Mouse (Mus musculus): Measurements from ENCODE around the gene Sorl1. TPM values are rescaled to one million over a fixed set of nuclear protein-coding genes. Genes with fewer than 3 reads are reported as not detected.

The Sorl1 gene
- polyA plus RNA-seq, 1 experiment = 25.1 TPM

DNA sequence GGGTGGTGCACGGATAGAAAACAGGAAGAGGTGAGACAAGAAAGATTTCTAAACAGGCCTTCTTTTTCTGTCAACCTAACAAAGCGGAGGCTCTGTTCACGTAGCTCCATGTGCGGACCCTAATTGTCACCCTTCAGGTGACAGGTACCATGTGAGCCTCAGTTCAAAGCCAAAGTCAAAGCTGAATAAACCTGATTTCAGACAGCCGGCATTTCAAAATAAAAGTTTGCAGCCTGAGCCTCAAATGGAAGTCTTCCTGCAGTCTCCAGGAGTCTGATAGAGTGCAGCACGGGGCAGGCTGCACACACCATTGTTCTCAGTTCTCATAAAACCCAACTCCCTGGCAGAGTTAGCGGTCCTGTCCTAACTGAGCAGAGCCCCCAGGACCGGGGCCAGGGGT lies 185.6 kb downstream of the Sorl1 start:
- TF ChIP-seq CTCF (IDR thresholded peaks at IDR 0.05; ENCODE audit: low read depth, low read length) (no peak), POLR2A (IDR thresholded peaks at IDR 0.05; ENCODE audit: borderline replicate concordance, low read depth, low read length) (no peak)
- no peak overlapping the region for H3K27ac ChIP-seq (ENCODE audit: insufficient read depth, low read depth, low read length)
- H3K4me3 ChIP-seq (ENCODE audit: insufficient read depth, low read length) = no peak overlapping the region
- no peaks in the 10 kb centered on the region for H3K4me1 ChIP-seq (ENCODE audit: control insufficient read depth, insufficient read depth, low read length)

DNA sequence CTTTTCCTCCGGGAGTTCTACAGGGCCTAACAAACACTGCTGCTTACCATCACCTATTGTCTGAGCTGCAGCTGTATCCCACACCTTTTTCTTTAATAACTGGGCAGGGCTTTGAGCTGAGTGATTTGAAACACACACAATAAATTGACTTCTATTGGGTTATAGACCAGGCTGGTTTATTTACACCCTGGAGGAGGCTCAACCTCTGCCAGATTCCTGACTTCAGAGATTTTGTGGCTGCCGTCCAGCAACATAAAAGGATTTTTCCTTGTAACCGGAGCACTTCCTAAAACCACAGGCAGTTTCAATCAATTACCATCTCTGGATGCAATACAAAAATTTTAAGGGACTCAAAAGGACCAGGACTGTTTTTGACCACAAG lies 186.1 kb downstream of the Sorl1 start:
- H3K27ac ChIP-seq (ENCODE audit: insufficient read depth, low read depth, low read length) = no peak overlapping the region
- no peaks in the 10 kb centered on the region for H3K4me1 ChIP-seq (ENCODE audit: control insufficient read depth, insufficient read depth, low read length)
- no peak overlapping the region for H3K4me3 ChIP-seq (ENCODE audit: insufficient read depth, low read length)
- TF ChIP-seq CTCF (IDR thresholded peaks at IDR 0.05; ENCODE audit: low read depth, low read length) = no peak
- no peak for TF ChIP-seq POLR2A (IDR thresholded peaks at IDR 0.05; ENCODE audit: borderline replicate concordance, low read depth, low read length)

DNA sequence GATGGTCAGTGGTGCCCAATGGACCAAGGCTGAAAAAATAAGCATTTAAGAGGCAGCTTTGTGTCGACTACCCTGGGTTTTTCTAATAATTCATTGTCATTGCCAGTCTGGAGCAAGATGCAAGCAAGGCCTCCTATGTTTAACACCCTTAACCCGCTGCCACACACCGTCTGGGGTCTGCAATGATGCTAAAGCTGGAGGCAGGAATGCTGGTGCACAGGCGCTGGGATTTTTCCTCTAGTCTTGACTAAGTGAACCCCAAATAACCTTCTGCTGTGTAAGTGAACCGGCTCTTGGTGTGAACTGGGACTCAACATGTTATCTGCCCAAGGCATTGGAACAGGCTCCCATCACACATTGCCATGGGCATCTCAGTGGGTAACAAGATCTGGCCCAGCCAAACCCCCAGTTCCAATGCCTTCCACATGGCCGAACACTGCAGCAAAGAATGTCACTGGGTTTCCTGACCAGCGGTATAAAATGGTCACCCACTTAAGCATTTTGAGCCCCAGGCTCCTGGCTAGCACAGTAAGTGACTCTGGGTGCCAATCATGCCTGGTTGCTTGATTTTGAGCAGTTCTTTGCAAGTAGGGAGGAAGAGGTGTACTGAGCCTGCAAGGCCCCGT lies 186.6 kb downstream of the Sorl1 start:
- no peak overlapping the region for H3K27ac ChIP-seq (ENCODE audit: insufficient read depth, low read depth, low read length)
- no peak for TF ChIP-seq CTCF (IDR thresholded peaks at IDR 0.05; ENCODE audit: low read depth, low read length)
- no peak overlapping the region for H3K4me3 ChIP-seq (ENCODE audit: insufficient read depth, low read length)
- no peaks in the 10 kb centered on the region for H3K4me1 ChIP-seq (ENCODE audit: control insufficient read depth, insufficient read depth, low read length)

DNA sequence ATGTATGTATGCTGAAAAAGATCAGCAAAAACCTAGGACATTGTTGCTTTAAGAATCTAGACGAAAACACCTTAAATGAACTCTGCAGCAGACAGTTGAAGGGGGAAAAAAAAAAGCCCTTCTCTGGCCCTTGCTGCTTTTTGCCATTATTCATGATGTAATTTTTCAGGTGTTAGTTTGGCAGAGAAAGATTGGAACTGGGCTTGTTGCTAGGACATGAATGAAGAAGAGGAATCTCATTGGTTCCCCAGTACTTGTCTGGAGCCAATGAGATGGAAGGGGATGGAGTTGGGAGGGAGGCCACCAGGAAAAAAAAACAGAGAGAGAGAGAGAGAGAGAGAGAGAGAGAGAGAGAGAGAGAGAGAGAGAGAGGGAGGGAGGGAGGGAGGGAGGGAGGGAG lies 187.5 kb downstream of the Sorl1 start:
- Histone ChIP-seq H3K4me1 (ENCODE audit: control insufficient read depth, insufficient read depth, low read length) (no peaks in the 10 kb centered on the region), H3K4me3 (ENCODE audit: insufficient read depth, low read length) (no peak overlapping the region), H3K27ac (ENCODE audit: insufficient read depth, low read depth, low read length) (no peak overlapping the region)
- no peak for TF ChIP-seq CTCF (IDR thresholded peaks at IDR 0.05; ENCODE audit: low read depth, low read length)
- TF ChIP-seq POLR2A (IDR thresholded peaks at IDR 0.05; ENCODE audit: borderline replicate concordance, low read depth, low read length) = no peak

DNA sequence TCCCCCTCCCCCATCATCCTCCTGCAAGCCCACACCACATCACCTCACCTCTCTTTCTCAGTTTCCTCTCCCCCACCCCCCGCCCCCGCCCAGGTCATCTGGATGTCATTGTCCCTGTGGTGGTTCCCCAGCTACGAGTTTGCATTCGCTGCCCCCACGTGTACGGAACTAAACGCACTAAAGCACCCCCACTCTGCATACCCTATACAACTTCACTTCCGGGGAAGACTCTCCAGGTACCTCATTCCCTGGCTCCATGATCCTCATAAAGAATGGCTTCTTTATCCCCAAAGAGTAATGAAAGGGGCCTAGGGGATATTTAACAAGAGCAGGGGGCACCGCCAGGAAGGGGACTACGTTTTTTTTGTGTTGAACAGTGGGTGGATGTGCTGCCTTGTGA lies 188.1 kb downstream of the Sorl1 start:
- no peak for TF ChIP-seq POLR2A (IDR thresholded peaks at IDR 0.05; ENCODE audit: borderline replicate concordance, low read depth, low read length)
- TF ChIP-seq CTCF (IDR thresholded peaks at IDR 0.05; ENCODE audit: low read depth, low read length) = no peak
- no peak overlapping the region for H3K27ac ChIP-seq (ENCODE audit: insufficient read depth, low read depth, low read length)
- H3K4me3 ChIP-seq (ENCODE audit: insufficient read depth, low read length) = no peak overlapping the region
- H3K4me1 ChIP-seq (ENCODE audit: control insufficient read depth, insufficient read depth, low read length) = no peaks in the 10 kb centered on the region

DNA sequence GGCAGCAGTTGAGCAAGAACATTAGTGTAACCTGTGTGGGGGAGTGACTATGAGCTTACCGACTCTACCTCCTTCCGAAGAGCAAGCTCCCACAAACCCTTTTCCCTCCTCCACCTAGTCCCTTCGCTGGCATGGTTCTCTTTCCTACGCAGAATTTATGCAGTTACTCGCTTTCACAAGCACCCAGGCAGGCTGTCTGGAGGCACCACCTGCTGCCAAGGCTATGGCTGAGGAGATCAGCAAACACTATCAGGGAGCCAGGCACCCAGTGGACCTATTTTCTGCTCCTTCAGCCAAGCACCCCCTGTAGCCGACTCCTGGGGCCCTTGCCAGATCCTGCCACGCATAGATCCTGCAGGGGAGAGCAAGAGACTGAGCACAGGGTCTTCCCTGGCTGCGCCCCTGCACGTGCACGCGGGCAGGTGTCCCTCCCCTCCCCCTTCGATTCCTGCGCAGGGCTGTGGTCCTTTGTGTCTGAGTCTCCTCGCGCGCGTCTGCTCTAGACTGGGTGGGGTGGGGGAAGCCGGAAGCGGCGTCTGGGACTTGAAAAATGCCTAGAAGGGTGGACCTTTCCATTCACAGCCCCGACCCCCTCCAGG lies 188.6 kb downstream of the Sorl1 start:
- no peaks in the 10 kb centered on the region for H3K4me1 ChIP-seq (ENCODE audit: control insufficient read depth, insufficient read depth, low read length)
- TF ChIP-seq POLR2A (IDR thresholded peaks at IDR 0.05; ENCODE audit: borderline replicate concordance, low read depth, low read length) (no peak), CTCF (IDR thresholded peaks at IDR 0.05; ENCODE audit: low read depth, low read length) (no peak)
- H3K27ac ChIP-seq (ENCODE audit: insufficient read depth, low read depth, low read length) = no peak overlapping the region
- no peak overlapping the region; the same call in 1 of the 2 replicates for H3K4me3 ChIP-seq (ENCODE audit: insufficient read depth, low read length)

DNA sequence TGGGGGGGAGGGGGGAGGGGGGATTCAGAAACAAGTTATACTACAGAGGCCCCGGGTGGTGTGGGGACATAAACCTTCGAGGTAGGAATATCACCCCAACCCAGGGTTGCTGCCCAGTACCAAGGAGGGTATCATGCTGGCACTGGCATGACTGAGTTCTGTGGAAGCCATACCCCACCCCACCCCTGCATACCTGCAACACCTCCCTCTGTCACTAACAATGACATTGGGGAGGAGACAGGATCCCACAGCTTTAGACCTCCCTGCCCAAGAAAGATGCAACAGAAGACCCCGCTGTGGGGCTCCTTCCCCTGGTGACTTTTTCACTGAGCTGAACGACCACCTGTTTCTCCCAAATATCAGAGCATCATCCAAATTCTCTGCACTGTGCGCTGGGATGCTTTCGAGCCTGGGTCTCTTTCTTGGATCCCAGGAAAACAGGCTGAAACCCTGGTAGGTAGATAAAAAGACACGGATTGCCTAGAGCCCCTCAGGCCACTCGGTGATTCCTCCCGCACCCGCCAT lies 189.2 kb downstream of the Sorl1 start:
- H3K4me3 ChIP-seq (ENCODE audit: insufficient read depth, low read length) = no peak overlapping the region
- H3K27ac ChIP-seq (ENCODE audit: insufficient read depth, low read depth, low read length) = no peak overlapping the region
- TF ChIP-seq CTCF (IDR thresholded peaks at IDR 0.05; ENCODE audit: low read depth, low read length) = no peak
- H3K4me1 ChIP-seq (ENCODE audit: control insufficient read depth, insufficient read depth, low read length) = no peaks in the 10 kb centered on the region

DNA sequence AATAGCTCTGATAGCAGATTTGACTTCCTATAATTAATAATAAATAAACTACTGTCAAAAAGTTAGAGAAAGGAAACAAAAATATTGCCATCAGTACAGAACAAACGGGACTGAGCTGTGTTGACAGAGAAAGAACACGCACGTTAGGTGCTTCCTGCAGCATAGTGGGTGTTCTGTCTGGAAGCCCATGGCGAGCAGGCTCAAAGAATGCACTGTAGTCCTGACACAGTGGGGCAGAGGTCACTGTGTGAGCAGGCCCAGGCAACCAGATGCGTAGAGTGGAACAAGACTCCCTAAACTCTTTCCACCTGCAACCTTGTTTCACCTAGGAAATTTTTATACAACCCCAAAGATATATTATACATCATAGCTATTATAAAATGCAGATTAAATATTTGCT lies 194.1 kb downstream of the Sorl1 start:
- H3K27ac ChIP-seq (ENCODE audit: insufficient read depth, low read depth, low read length) = no peak overlapping the region

DNA sequence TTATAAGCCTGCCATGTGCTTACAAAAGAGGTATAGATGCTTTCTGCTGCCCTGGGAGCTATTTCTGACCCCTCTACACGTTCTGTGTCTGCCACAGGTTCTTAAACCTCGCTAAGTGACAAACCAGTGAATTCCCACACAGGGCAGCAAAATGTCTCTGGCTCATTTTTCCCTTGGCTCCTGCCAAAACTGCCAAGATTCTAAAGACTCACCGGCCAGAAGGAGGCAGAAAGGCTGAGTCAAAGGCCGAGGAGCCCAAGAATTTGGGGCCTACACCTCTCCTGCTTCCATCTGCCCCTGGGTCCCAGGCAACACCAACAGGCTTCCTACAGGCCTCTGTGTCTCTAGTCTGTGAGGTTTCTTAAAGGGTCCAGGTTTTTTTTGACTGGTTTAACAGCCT lies 198.4 kb downstream of the Sorl1 start:
- no peaks in the 10 kb centered on the region for H3K4me1 ChIP-seq (ENCODE audit: control insufficient read depth, insufficient read depth, low read length)
- H3K27ac ChIP-seq (ENCODE audit: insufficient read depth, low read depth, low read length) = no peak overlapping the region
- no peak for TF ChIP-seq CTCF (IDR thresholded peaks at IDR 0.05; ENCODE audit: low read depth, low read length)
- TF ChIP-seq POLR2A (IDR thresholded peaks at IDR 0.05; ENCODE audit: borderline replicate concordance, low read depth, low read length) = no peak
- H3K4me3 ChIP-seq (ENCODE audit: insufficient read depth, low read length) = no peak overlapping the region

More for the DNA sequence above, 194.1 kb downstream of the Sorl1 start:
- Histone ChIP-seq H3K4me3 (ENCODE audit: insufficient read depth, low read length) (no peak overlapping the region), H3K4me1 (ENCODE audit: control insufficient read depth, insufficient read depth, low read length) (no peaks in the 10 kb centered on the region)
- TF ChIP-seq CTCF (IDR thresholded peaks at IDR 0.05; ENCODE audit: low read depth, low read length) (no peak), POLR2A (IDR thresholded peaks at IDR 0.05; ENCODE audit: borderline replicate concordance, low read depth, low read length) (no peak)

DNA sequence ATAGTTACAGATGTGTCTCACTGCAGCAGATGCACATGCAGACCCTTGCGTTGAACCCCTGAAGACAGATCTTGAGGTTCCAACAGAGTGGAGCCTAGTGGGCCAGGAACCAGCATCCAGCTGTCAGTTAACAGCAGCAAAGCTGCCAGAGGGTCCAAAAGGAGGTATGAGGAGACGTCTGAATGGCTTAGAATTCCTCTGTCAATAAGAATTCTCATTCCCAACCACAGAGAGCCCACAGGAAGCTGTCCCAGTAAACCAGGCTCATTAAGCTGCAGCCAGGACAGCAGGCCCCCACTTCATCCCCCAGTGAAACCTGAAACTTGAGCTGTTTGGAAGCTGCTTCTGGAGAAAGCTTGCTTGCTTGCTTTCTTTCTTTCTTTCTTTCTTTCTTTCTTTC lies 200.0 kb downstream of the Sorl1 start:
- no peak overlapping the region for H3K27ac ChIP-seq (ENCODE audit: insufficient read depth, low read depth, low read length)
- no peak overlapping the region for H3K4me3 ChIP-seq (ENCODE audit: insufficient read depth, low read length)
- H3K4me1 ChIP-seq (ENCODE audit: control insufficient read depth, insufficient read depth, low read length) = no peaks in the 10 kb centered on the region
- TF ChIP-seq CTCF (IDR thresholded peaks at IDR 0.05; ENCODE audit: low read depth, low read length) (no peak), POLR2A (IDR thresholded peaks at IDR 0.05; ENCODE audit: borderline replicate concordance, low read depth, low read length) (no peak)

All from bone marrow macrophage, adult 2 months (primary cell).